Mouse (Mus musculus): ENCODE results near the gene Nup107. TPM values are rescaled to one million over a fixed set of nuclear protein-coding genes. Genes with fewer than 3 reads are reported as not detected.

Gene Nup107
- polyA plus RNA-seq, 1 experiment from 2014 or later = 50.8 TPM

GRCm38 (mm10) chr10:117730637-117731203 is 61.8 kb downstream of the Nup107 start:
- Histone ChIP-seq H3K4me2 (replicated peaks) (no peak overlapping the region), H3K36me3 (no peaks in the 10 kb centered on the region), H3K4me3 (replicated peaks) (no peak overlapping the region), H3K4me1 (no peaks in the 10 kb centered on the region), H3K27me3 (no peaks in the 10 kb centered on the region), H3K9me3 (replicated peaks) (no peaks in the 10 kb centered on the region), H3K9ac (no peak overlapping the region), H3K27ac (replicated peaks) (no peak overlapping the region)
- WGBS = 88% methylated on average over 12 of the region's 12 CpGs
- ATAC-seq (ENCODE audit: insufficient number of reproducible peaks, low FRiP score, low TSS enrichment, low read depth) = no peak

GRCm38 (mm10) chr10:117730140-117730539 is 62.4 kb downstream of the Nup107 start:
- no peak for ATAC-seq (ENCODE audit: insufficient number of reproducible peaks, low FRiP score, low TSS enrichment, low read depth)
- Histone ChIP-seq H3K4me3 (replicated peaks) (no peak overlapping the region), H3K9me3 (replicated peaks) (no peaks in the 10 kb centered on the region), H3K27ac (replicated peaks) (no peak overlapping the region), H3K36me3 (no peaks in the 10 kb centered on the region), H3K9ac (no peak overlapping the region), H3K27me3 (no peaks in the 10 kb centered on the region), H3K4me1 (no peaks in the 10 kb centered on the region), H3K4me2 (replicated peaks) (no peak overlapping the region)
- WGBS = 93% methylated on average over 7 of the region's 7 CpGs

GRCm38 (mm10) chr10:117729139-117729814 is 63.2 kb downstream of the Nup107 start:
- Histone ChIP-seq H3K4me1 (no peaks in the 10 kb centered on the region), H3K36me3 (no peaks in the 10 kb centered on the region), H3K4me3 (replicated peaks) (no peak overlapping the region), H3K9me3 (replicated peaks) (no peaks in the 10 kb centered on the region), H3K27me3 (no peaks in the 10 kb centered on the region), H3K27ac (replicated peaks) (no peak overlapping the region), H3K9ac (no peak overlapping the region), H3K4me2 (replicated peaks) (no peak overlapping the region)
- 48% methylated on average over 11 of the region's 11 CpGs for WGBS
- no peak for ATAC-seq (ENCODE audit: insufficient number of reproducible peaks, low FRiP score, low TSS enrichment, low read depth)

GRCm38 (mm10) chr10:117728574-117728973 is 63.9 kb downstream of the Nup107 start:
- WGBS = 91% methylated on average over 5 of the region's 5 CpGs
- Histone ChIP-seq H3K36me3 (no peaks in the 10 kb centered on the region), H3K9me3 (replicated peaks) (no peaks in the 10 kb centered on the region), H3K4me1 (no peaks in the 10 kb centered on the region), H3K4me2 (replicated peaks) (no peak overlapping the region), H3K27me3 (no peaks in the 10 kb centered on the region), H3K9ac (no peak overlapping the region), H3K27ac (replicated peaks) (no peak overlapping the region), H3K4me3 (replicated peaks) (no peak overlapping the region)
- no peak for ATAC-seq (ENCODE audit: insufficient number of reproducible peaks, low FRiP score, low TSS enrichment, low read depth)

- WGBS = 73% methylated on average over 9 of the region's 9 CpGs
These were observed 64.9 kb downstream of the Nup107 start for GRCm38 (mm10) chr10:117727518-117728110.

GRCm38 (mm10) chr10:117726888-117727385 is 65.6 kb downstream of the Nup107 start:
- Histone ChIP-seq H3K27ac (replicated peaks) (no peak overlapping the region), H3K4me1 (no peaks in the 10 kb centered on the region), H3K36me3 (no peaks in the 10 kb centered on the region), H3K27me3 (no peaks in the 10 kb centered on the region), H3K4me2 (replicated peaks) (no peak overlapping the region), H3K9me3 (replicated peaks) (no peaks in the 10 kb centered on the region), H3K4me3 (replicated peaks) (no peak overlapping the region), H3K9ac (no peak overlapping the region)
- no peak for ATAC-seq (ENCODE audit: insufficient number of reproducible peaks, low FRiP score, low TSS enrichment, low read depth)
- WGBS = 95% methylated on average over 4 of the region's 4 CpGs

More at GRCm38 (mm10) chr10:117727518-117728110, 64.9 kb downstream of the Nup107 start:
- Histone ChIP-seq H3K9me3 (replicated peaks) (no peaks in the 10 kb centered on the region), H3K4me3 (replicated peaks) (no peak overlapping the region), H3K27me3 (no peaks in the 10 kb centered on the region), H3K27ac (replicated peaks) (no peak overlapping the region), H3K36me3 (no peaks in the 10 kb centered on the region), H3K9ac (no peak overlapping the region), H3K4me2 (replicated peaks) (no peak overlapping the region), H3K4me1 (no peaks in the 10 kb centered on the region)
- ATAC-seq (ENCODE audit: insufficient number of reproducible peaks, low FRiP score, low TSS enrichment, low read depth) = no peak

- Histone ChIP-seq H3K9me3 (replicated peaks) (no peaks in the 10 kb centered on the region), H3K27ac (replicated peaks) (no peak overlapping the region), H3K4me3 (replicated peaks) (no peak overlapping the region), H3K4me2 (replicated peaks) (no peak overlapping the region), H3K36me3 (no peaks in the 10 kb centered on the region), H3K9ac (no peak overlapping the region), H3K4me1 (no peaks in the 10 kb centered on the region), H3K27me3 (no peaks in the 10 kb centered on the region)
- 83% methylated on average over 4 of the region's 4 CpGs for WGBS
- no peak for ATAC-seq (ENCODE audit: insufficient number of reproducible peaks, low FRiP score, low TSS enrichment, low read depth)
These were observed 66.2 kb downstream of the Nup107 start for GRCm38 (mm10) chr10:117726350-117726749.

GRCm38 (mm10) chr10:117725671-117726070 is 66.8 kb downstream of the Nup107 start:
- WGBS = 67% methylated on average over 7 of the region's 7 CpGs

GRCm38 (mm10) chr10:117724804-117725361 is 67.6 kb downstream of the Nup107 start:
- no peak overlapping the region for H3K4me2 ChIP-seq (replicated peaks)
- WGBS = 92% methylated on average over 3 of the region's 3 CpGs
- no peaks in the 10 kb centered on the region for H3K27me3 ChIP-seq
- no peak overlapping the region for H3K9ac ChIP-seq
- H3K4me1 ChIP-seq = no peaks in the 10 kb centered on the region
- H3K4me3 ChIP-seq (replicated peaks) = no peak overlapping the region
- no peak overlapping the region for H3K27ac ChIP-seq (replicated peaks)
- no peaks in the 10 kb centered on the region for H3K9me3 ChIP-seq (replicated peaks)
- H3K36me3 ChIP-seq = no peaks in the 10 kb centered on the region
- no peak for ATAC-seq (ENCODE audit: insufficient number of reproducible peaks, low FRiP score, low TSS enrichment, low read depth)

More at GRCm38 (mm10) chr10:117725671-117726070, 66.8 kb downstream of the Nup107 start:
- no peaks in the 10 kb centered on the region for H3K9me3 ChIP-seq (replicated peaks)
- no peak overlapping the region for H3K27ac ChIP-seq (replicated peaks)
- H3K4me1 ChIP-seq = no peaks in the 10 kb centered on the region
- H3K4me3 ChIP-seq (replicated peaks) = no peak overlapping the region
- no peak overlapping the region for H3K4me2 ChIP-seq (replicated peaks)
- no peak overlapping the region for H3K9ac ChIP-seq
- no peaks in the 10 kb centered on the region for H3K27me3 ChIP-seq
- H3K36me3 ChIP-seq = no peaks in the 10 kb centered on the region
- ATAC-seq (ENCODE audit: insufficient number of reproducible peaks, low FRiP score, low TSS enrichment, low read depth) = no peak

GRCm38 (mm10) chr10:117724136-117724718 is 68.3 kb downstream of the Nup107 start:
- Histone ChIP-seq H3K9me3 (replicated peaks) (no peaks in the 10 kb centered on the region), H3K36me3 (no peaks in the 10 kb centered on the region), H3K4me1 (no peaks in the 10 kb centered on the region), H3K4me3 (replicated peaks) (no peak overlapping the region), H3K9ac (no peak overlapping the region), H3K27me3 (no peaks in the 10 kb centered on the region), H3K27ac (replicated peaks) (no peak overlapping the region), H3K4me2 (replicated peaks) (no peak overlapping the region)
- 76% methylated on average over 5 of the region's 5 CpGs for WGBS
- no peak for ATAC-seq (ENCODE audit: insufficient number of reproducible peaks, low FRiP score, low TSS enrichment, low read depth)

All from embryonic facial prominence, embryonic 15.5 days (tissue).